Mouse (Mus musculus) MEL (cell line): Measurements from ENCODE around the gene Rin2. TPM values are rescaled to one million over a fixed set of nuclear protein-coding genes. Genes with fewer than 3 reads are reported as not detected.

Experiments used
- DNase-seq: peaks from one replicate; pipeline ENCODE4 v3.0.0; 2011; ENCODE audit warnings: low read depth, low spot score
- H3K27ac ChIP-seq: 2 replicates; pipeline ENCODE4 v1.5.1; 2012; ENCODE audit warnings: low read depth, mild to moderate bottlenecking, control low read depth, low read length, moderate library complexity; ENCODE audit not compliant: control insufficient read depth
- H3K27me3 ChIP-seq, 2 experiments: fragments of 150-350 bp in 1 of 2; sonication (generic) in 1 of 2; 2 replicates each; pipeline ENCODE4 v1.6.1; 2012; ENCODE audit warnings: low read length in 2 of 2, mild to moderate bottlenecking in 2 of 2, improper control_type of control experiment in 1 of 2, moderate library complexity in 1 of 2; ENCODE audit not compliant: insufficient read depth in 2 of 2, control insufficient read depth in 1 of 2
- H3K36me3 ChIP-seq, 2 experiments: 2 replicates each; pipeline ENCODE4 v1.6.1; 2012 to 2014; ENCODE audit warnings: low read length in 2 of 2, improper control_type of control experiment in 1 of 2, inconsistent platforms in 1 of 2, mild to moderate bottlenecking in 1 of 2; ENCODE audit not compliant: insufficient read depth in 2 of 2, control insufficient read depth in 1 of 2
- H3K4me1 ChIP-seq, 2 experiments: fragments of 150-350 bp in 1 of 2; sonication (generic) in 1 of 2; 2 replicates each; pipeline ENCODE4 v1.6.1; 2012; ENCODE audit warnings: low read length in 2 of 2, improper control_type of control experiment in 1 of 2, mild to moderate bottlenecking in 1 of 2; ENCODE audit not compliant: insufficient read depth in 2 of 2, control insufficient read depth in 1 of 2
- H3K4me3 ChIP-seq, 2 experiments: fragments of 150-350 bp in 1 of 2; sonication (generic) in 1 of 2; 2 replicates each; pipeline ENCODE4 v1.5.1; 2012; ENCODE audit warnings: low read depth in 2 of 2, low read length in 2 of 2, mild to moderate bottlenecking in 2 of 2, moderate library complexity in 2 of 2, control low read depth in 1 of 2, improper control_type of control experiment in 1 of 2; ENCODE audit not compliant: control insufficient read depth in 1 of 2, insufficient read depth in 1 of 2
- H3K79me2 ChIP-seq: 2 replicates; pipeline ENCODE4 v1.6.1; 2012; ENCODE audit warnings: mild to moderate bottlenecking, low read length, moderate library complexity; ENCODE audit not compliant: control insufficient read depth, poor library complexity, insufficient read depth
- H3K9ac ChIP-seq: 2 replicates; pipeline ENCODE4 v1.6.1; 2012; ENCODE audit warnings: low read depth, mild to moderate bottlenecking, control low read depth, low read length, moderate library complexity; ENCODE audit not compliant: control insufficient read depth, poor library complexity, severe bottlenecking
- H3K9me3 ChIP-seq: fragments of 150-350 bp; sonication (generic); replicated peaks from 2 replicates; pipeline ENCODE4 v1.6.1; 2012; ENCODE audit warnings: mild to moderate bottlenecking, low read length, improper control_type of control experiment, moderate library complexity; ENCODE audit not compliant: insufficient read depth
- BHLHE40 ChIP-seq: IDR thresholded peaks from 2 replicates; pipeline ENCODE4 v1.6.1; 2012; ENCODE audit warnings: low read depth, mild to moderate bottlenecking, inconsistent platforms, low read length, improper control_type of control experiment, borderline replicate concordance
- CHD1 ChIP-seq: IDR thresholded peaks from 2 replicates; pipeline ENCODE4 v1.6.1; 2012; ENCODE audit warnings: low read depth, mild to moderate bottlenecking, inconsistent platforms, low read length, improper control_type of control experiment
- CTCF ChIP-seq, 3 experiments: IDR thresholded peaks in 2 of 3; conservative IDR thresholded peaks in 1 of 3; 2 replicates each; pipeline ENCODE4 v1.5.1; 2011 to 2012; ENCODE audit warnings: low read length in 3 of 3, low read depth in 2 of 3, mild to moderate bottlenecking in 2 of 3, improper control_type of control experiment in 1 of 3, inconsistent platforms in 1 of 3, mixed read lengths in 1 of 3, moderate library complexity in 1 of 3; ENCODE audit not compliant: control insufficient read depth in 1 of 3, insufficient read depth in 1 of 3, poor library complexity in 1 of 3, severe bottlenecking in 1 of 3
- E2F4 ChIP-seq: IDR thresholded peaks from 2 replicates; pipeline ENCODE4 v1.6.1; 2011; ENCODE audit warnings: low read depth, low read length, improper control_type of control experiment, borderline replicate concordance
- EP300 ChIP-seq, 2 experiments: IDR thresholded peaks; 2 replicates each; pipeline ENCODE4 v1.6.1; 2011; ENCODE audit warnings: improper control_type of control experiment in 2 of 2, low read length in 2 of 2, low read depth in 1 of 2, mild to moderate bottlenecking in 1 of 2
- GATA1 ChIP-seq: IDR thresholded peaks from 2 replicates; pipeline ENCODE4 v1.6.1; 2011; ENCODE audit warnings: low read depth, low read length, improper control_type of control experiment
- HCFC1 ChIP-seq: IDR thresholded peaks from 2 replicates; pipeline ENCODE4 v1.6.1; 2012; ENCODE audit warnings: low read depth, mild to moderate bottlenecking, inconsistent platforms, low read length, improper control_type of control experiment, moderate library complexity
- MAFK ChIP-seq: IDR thresholded peaks from 2 replicates; pipeline ENCODE4 v1.6.1; 2011; ENCODE audit warnings: low read depth, mild to moderate bottlenecking, low read length, improper control_type of control experiment, borderline replicate concordance
- MAX ChIP-seq: IDR thresholded peaks from 2 replicates; pipeline ENCODE4 v1.6.1; 2011; ENCODE audit warnings: low read length, improper control_type of control experiment
- MAZ ChIP-seq: IDR thresholded peaks from 2 replicates; pipeline ENCODE4 v1.6.1; 2012; ENCODE audit warnings: low read depth, mild to moderate bottlenecking, inconsistent platforms, low read length, improper control_type of control experiment
- MEF2A ChIP-seq: IDR thresholded peaks from 2 replicates; pipeline ENCODE4 v1.6.1; 2014; ENCODE audit warnings: low read depth, mild to moderate bottlenecking, inconsistent platforms, low read length, improper control_type of control experiment; ENCODE audit not compliant: poor library complexity, insufficient replicate concordance, severe bottlenecking; ENCODE audit errors: extremely low read depth
- MYB ChIP-seq: IDR thresholded peaks from 2 replicates; pipeline ENCODE4 v1.6.1; 2011; ENCODE audit warnings: mild to moderate bottlenecking, low read depth, low read length, improper control_type of control experiment
- NRF1 ChIP-seq: IDR thresholded peaks from 2 replicates; pipeline ENCODE4 v1.6.1; 2014; ENCODE audit warnings: low read depth, mild to moderate bottlenecking, inconsistent platforms, low read length, improper control_type of control experiment, moderate library complexity; ENCODE audit not compliant: poor library complexity, insufficient read depth, severe bottlenecking
- POLR2A ChIP-seq, 2 experiments: IDR thresholded peaks; 2 replicates each; pipeline ENCODE4 v1.6.1; 2011 to 2012; ENCODE audit warnings: low read length in 2 of 2, mild to moderate bottlenecking in 2 of 2, control low read depth in 1 of 2, improper control_type of control experiment in 1 of 2, low read depth in 1 of 2, moderate library complexity in 1 of 2; ENCODE audit not compliant: control insufficient read depth in 1 of 2, insufficient read depth in 1 of 2, poor library complexity in 1 of 2
- POLR2AphosphoS2 ChIP-seq: IDR thresholded peaks from 2 replicates; pipeline ENCODE4 v1.6.1; 2011; ENCODE audit warnings: low read length, improper control_type of control experiment
- RCOR1 ChIP-seq: IDR thresholded peaks from 2 replicates; pipeline ENCODE4 v1.6.1; 2012; ENCODE audit warnings: low read depth, mild to moderate bottlenecking, inconsistent platforms, low read length, improper control_type of control experiment
- SMC3 ChIP-seq: IDR thresholded peaks from 2 replicates; pipeline ENCODE4 v1.6.1; 2011; ENCODE audit warnings: low read depth, low read length, improper control_type of control experiment
- TAL1 ChIP-seq: IDR thresholded peaks from 2 replicates; pipeline ENCODE4 v1.6.1; 2012; ENCODE audit warnings: mild to moderate bottlenecking, inconsistent platforms, low read length, moderate library complexity, mixed read lengths
- UBTF ChIP-seq: IDR thresholded peaks from 2 replicates; pipeline ENCODE4 v1.6.1; 2012; ENCODE audit warnings: low read depth, mild to moderate bottlenecking, inconsistent platforms, low read length, improper control_type of control experiment, moderate library complexity, borderline replicate concordance; ENCODE audit not compliant: insufficient read depth
- USF1 ChIP-seq: IDR thresholded peaks from 2 replicates; pipeline ENCODE4 v1.6.1; 2014; ENCODE audit warnings: low read depth, mild to moderate bottlenecking, inconsistent platforms, low read length, improper control_type of control experiment, moderate library complexity
- USF2 ChIP-seq, 2 experiments: IDR thresholded peaks; 2 replicates each; pipeline ENCODE4 v1.6.1; 2011 to 2012; ENCODE audit warnings: improper control_type of control experiment in 2 of 2, low read length in 2 of 2, borderline replicate concordance in 1 of 2, inconsistent platforms in 1 of 2, low read depth in 1 of 2, mild to moderate bottlenecking in 1 of 2; ENCODE audit not compliant: insufficient read depth in 1 of 2
- ZC3H11A ChIP-seq: IDR thresholded peaks from 2 replicates; pipeline ENCODE4 v1.6.1; 2012; ENCODE audit warnings: low read depth, mild to moderate bottlenecking, inconsistent platforms, low read length, improper control_type of control experiment
- ZKSCAN1 ChIP-seq: IDR thresholded peaks from 2 replicates; pipeline ENCODE4 v1.6.1; 2012; ENCODE audit warnings: low read depth, mild to moderate bottlenecking, inconsistent platforms, low read length, improper control_type of control experiment, moderate library complexity
- ZMIZ1 ChIP-seq: IDR thresholded peaks from 2 replicates; pipeline ENCODE4 v1.6.1; 2012; ENCODE audit warnings: low read depth, mild to moderate bottlenecking, inconsistent platforms, low read length, improper control_type of control experiment, moderate library complexity
- ZNF384 ChIP-seq: IDR thresholded peaks from 2 replicates; pipeline ENCODE4 v1.6.1; 2012; ENCODE audit warnings: low read depth, mild to moderate bottlenecking, inconsistent platforms, low read length, improper control_type of control experiment
- polyA plus RNA-seq, 2 experiments: library from polyadenylated mRNA; stranded (reverse) in 1 of 2; unstranded in 1 of 2; fragments of >175 nt in 1 of 2; fragments of >200 nt in 1 of 2; gene quantifications; 2 replicates each; pipeline versions ENCODE4 v1.2.1 to v1.2.4; 2012; ENCODE audit warnings: low replicate concordance in 2 of 2, low read depth in 1 of 2; ENCODE audit not compliant: insufficient read length in 2 of 2, insufficient read depth in 1 of 2, missing spikeins in 1 of 2
- total RNA-seq: library from RNA; depleted of rRNA; stranded (reverse); fragments of 300-350 nt; gene quantifications from 2 replicates; pipeline ENCODE4 v1.2.3, GENCODE M21; 2012

Rin2 gene
- total and polyA plus RNA-seq, 3 experiments = 0.01 TPM; not detected in 2

- Histone ChIP-seq H3K27ac (no peak overlapping the region), H3K79me2 (no peaks in the 10 kb centered on the region), H3K9me3 (no peaks in the 10 kb centered on the region)
Observed at GRCm38 (mm10) chr2:145803822-145804342, 128.9 kb downstream of the Rin2 start.

GRCm38 (mm10) chr2:145804524-145804923 is 129.5 kb downstream of the Rin2 start:
- no peaks in the 10 kb centered on the region for H3K4me1 ChIP-seq
- no peak for TF ChIP-seq EP300 (IDR thresholded peaks at IDR 0.05; ENCODE audit: low read depth in 1 of 2, low read length in 2 of 2)
- no peak for TF ChIP-seq TAL1
- no peak for TF ChIP-seq HCFC1
- no peak for TF ChIP-seq BHLHE40
- TF ChIP-seq MAX = no peak
- TF ChIP-seq CHD1 = no peak
- no peak for TF ChIP-seq CTCF (IDR thresholded peaks at IDR 0.05 in 2 of 3, conservative IDR thresholded peaks at IDR 0.05 in 1 of 3; ENCODE audit: control insufficient read depth in 1 of 3, insufficient read depth in 1 of 3, low read depth in 2 of 3, low read length in 3 of 3, poor library complexity in 1 of 3, severe bottlenecking in 1 of 3)
- TF ChIP-seq ZKSCAN1 = no peak
- no peak for TF ChIP-seq ZC3H11A
- TF ChIP-seq POLR2AphosphoS2 = no peak
- TF ChIP-seq USF1 = no peak
- no peak for TF ChIP-seq MAFK
- no peak for TF ChIP-seq ZMIZ1
- no peak for TF ChIP-seq SMC3
- TF ChIP-seq POLR2A (IDR thresholded peaks at IDR 0.05; ENCODE audit: control insufficient read depth in 1 of 2, insufficient read depth in 1 of 2, low read depth in 1 of 2, low read length in 2 of 2, poor library complexity in 1 of 2) = no peak
- TF ChIP-seq MAZ = no peak
- TF ChIP-seq, all 39 proteins: peak for 0
- no peak for DNase-seq
- Histone ChIP-seq H3K9ac (no peak overlapping the region), H3K9me3 (no peaks in the 10 kb centered on the region), H3K27me3 (no peaks in the 10 kb centered on the region), H3K79me2 (no peaks in the 10 kb centered on the region), H3K27ac (no peak overlapping the region), H3K36me3 (no peaks in the 10 kb centered on the region), H3K4me3 (no peak overlapping the region)

More at GRCm38 (mm10) chr2:145803822-145804342, 128.9 kb downstream of the Rin2 start:
- H3K36me3 ChIP-seq = no peaks in the 10 kb centered on the region
- no peak for DNase-seq
- H3K9ac ChIP-seq = no peak overlapping the region
- H3K4me3 ChIP-seq = no peak overlapping the region
- no peaks in the 10 kb centered on the region for H3K4me1 ChIP-seq
- H3K27me3 ChIP-seq = no peaks in the 10 kb centered on the region
- no peak for TF ChIP-seq UBTF
- TF ChIP-seq E2F4 = no peak
- TF ChIP-seq POLR2AphosphoS2 = no peak
- no peak for TF ChIP-seq GATA1
- TF ChIP-seq ZNF384 = no peak
- no peak for TF ChIP-seq USF1
- no peak for TF ChIP-seq NRF1
- TF ChIP-seq ZMIZ1 = no peak
- TF ChIP-seq HCFC1 = no peak
- TF ChIP-seq MAFK = no peak
- no peak for TF ChIP-seq TAL1
- no peak for TF ChIP-seq MEF2A
- TF ChIP-seq ZKSCAN1 = no peak
- TF ChIP-seq USF2 (IDR thresholded peaks at IDR 0.05; ENCODE audit: borderline replicate concordance in 1 of 2, insufficient read depth in 1 of 2, low read depth in 1 of 2, low read length in 2 of 2) = no peak
- no peak for TF ChIP-seq RCOR1
- TF ChIP-seq MYB = no peak
- TF ChIP-seq, all 39 proteins: peak for 0
